Mouse (Mus musculus) olfactory bulb, adult 2 months (tissue): ENCODE data around the gene Serinc5. TPM values are rescaled to one million over a fixed set of nuclear protein-coding genes. Genes with fewer than 3 reads are reported as not detected.

Source experiments
- H3K27ac ChIP-seq: fragments of 200-500 bp; 2 replicates; pipeline ENCODE4 v1.5.1; 2012; ENCODE audit warnings: low read depth, low read length; ENCODE audit not compliant: insufficient read depth
- H3K4me1 ChIP-seq: fragments of 200-500 bp; 2 replicates; pipeline ENCODE4 v1.6.1; 2012; ENCODE audit warnings: low read length; ENCODE audit not compliant: control insufficient read depth, insufficient read depth
- H3K4me3 ChIP-seq: fragments of 200-500 bp; 2 replicates; pipeline ENCODE4 v1.5.1; 2012; ENCODE audit warnings: mild to moderate bottlenecking, low read depth, low read length, moderate library complexity; ENCODE audit not compliant: insufficient read depth
- CTCF ChIP-seq: fragments of 200-500 bp; IDR thresholded peaks from 2 replicates; pipeline ENCODE4 v1.5.1; 2012; ENCODE audit warnings: low read depth, mild to moderate bottlenecking, low read length, moderate library complexity; ENCODE audit not compliant: insufficient read depth
- POLR2A ChIP-seq: fragments of 200-500 bp; IDR thresholded peaks from 2 replicates; pipeline ENCODE4 v1.6.1; 2012; ENCODE audit warnings: mild to moderate bottlenecking, low read depth, low read length, moderate library complexity; ENCODE audit not compliant: insufficient read depth
- WGBS: fragments of 180-500 bp; shearing (Covaris S2); methylation state at CpG from one replicate; pipeline ENCODE4 v1.1.7; 2018; 5-methylcytosine and 5-hydroxymethylcytosine counted together
- polyA plus RNA-seq: library from polyadenylated mRNA; stranded (reverse); fragments of >200 nt; gene quantifications from 2 replicates; pipeline ENCODE4 v1.2.4, GENCODE M21; 2012; ENCODE audit warnings: low replicate concordance; ENCODE audit not compliant: missing spikeins, insufficient read depth, insufficient read length

Serinc5 gene
- polyA plus RNA-seq, 1 experiment: not detected

DNA sequence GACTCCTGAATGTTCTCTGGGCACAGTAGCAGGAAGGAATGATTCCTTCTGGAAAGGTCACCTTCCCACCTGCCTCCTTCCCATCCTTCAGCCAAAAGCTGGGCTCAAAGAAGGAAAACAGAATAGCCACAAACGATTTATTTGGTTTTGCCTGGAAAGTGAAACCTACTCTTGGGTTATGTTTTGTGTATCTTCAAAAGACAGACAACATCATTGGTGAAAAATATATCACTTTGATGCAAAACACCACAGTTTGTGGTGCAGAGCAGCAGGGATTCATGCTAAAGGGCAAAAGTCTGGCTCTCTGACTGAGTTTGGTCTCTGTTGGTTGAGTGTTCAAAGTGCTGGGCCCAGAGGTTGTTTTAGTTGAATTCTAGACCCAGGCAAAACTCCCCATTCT, 60.8 kb downstream of the Serinc5 start:
- TF ChIP-seq CTCF (no peak), POLR2A (no peak)
- peaks cover 16% of the 10 kb centered on the region for H3K4me1 ChIP-seq
- no peak overlapping the region for H3K4me3 ChIP-seq
- no peak overlapping the region for H3K27ac ChIP-seq
- WGBS: 60% methylated on average over 1 of the region's 1 CpGs

DNA sequence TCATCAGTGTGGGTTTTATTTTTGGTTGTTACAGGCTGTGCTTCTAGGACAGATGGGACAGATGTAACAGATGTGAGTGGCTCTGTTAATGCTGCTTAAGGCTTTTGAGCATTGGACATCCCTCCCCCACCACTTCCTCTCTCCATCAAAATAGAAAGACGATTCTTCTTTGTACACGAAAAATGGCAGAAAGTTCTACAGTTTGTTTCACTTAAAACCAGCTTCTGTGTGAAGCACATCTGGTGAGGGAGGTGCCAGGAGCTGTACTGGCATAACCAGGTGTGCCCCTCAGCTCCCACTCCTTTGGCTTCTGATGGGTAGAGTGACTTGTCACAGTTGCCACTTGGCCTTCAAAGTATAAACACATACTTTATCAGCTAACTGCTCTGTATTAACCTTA, 63.8 kb downstream of the Serinc5 start:
- 50% methylated on average over 2 of the region's 2 CpGs for WGBS
- Histone ChIP-seq H3K27ac (no peak overlapping the region), H3K4me1 (peaks cover 18% of the 10 kb centered on the region), H3K4me3 (no peak overlapping the region)
- TF ChIP-seq POLR2A (no peak), CTCF (no peak)

- TF ChIP-seq POLR2A (no peak), CTCF (no peak)
- WGBS: 75% methylated on average over 3 of the region's 3 CpGs
Measured at GRCm38 (mm10) chr13:92675308-92675707, 64.4 kb downstream of the Serinc5 start.

GRCm38 (mm10) chr13:92675897-92676584, 65.2 kb downstream of the Serinc5 start:
- peaks cover 16% of the 10 kb centered on the region for H3K4me1 ChIP-seq
- no peak overlapping the region for H3K4me3 ChIP-seq
- 0 out of 2 replicates have a peak overlapping the region, but pooled peaks have one; percentile 4 for H3K27ac ChIP-seq
- TF ChIP-seq CTCF (no peak), POLR2A (no peak)
- WGBS: 59% methylated on average over 11 of the region's 11 CpGs

More at GRCm38 (mm10) chr13:92675308-92675707, 64.4 kb downstream of the Serinc5 start:
- no peak overlapping the region for H3K4me3 ChIP-seq
- H3K27ac ChIP-seq: no peak overlapping the region
- peaks cover 19% of the 10 kb centered on the region for H3K4me1 ChIP-seq

DNA sequence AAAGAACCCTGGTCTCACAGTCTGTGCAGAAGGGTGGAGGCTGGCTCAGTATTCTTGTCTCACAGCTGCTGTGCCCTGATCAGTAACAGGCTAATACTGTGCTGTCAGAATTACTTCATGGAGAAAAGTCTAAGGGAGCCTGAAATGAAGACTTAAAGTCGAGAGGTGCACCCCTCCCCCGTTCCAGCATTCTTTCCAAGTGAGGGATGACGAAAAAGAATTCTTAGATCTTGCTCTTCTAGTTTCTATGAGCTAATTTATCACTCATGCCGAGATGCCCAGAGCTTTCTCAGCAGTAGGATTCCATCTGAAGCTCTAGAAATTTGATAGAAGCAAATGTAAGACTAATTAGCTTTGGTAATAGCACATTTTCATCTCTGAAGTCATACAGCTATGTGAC, 66.8 kb downstream of the Serinc5 start:
- TF ChIP-seq CTCF (no peak), POLR2A (no peak)
- no peak overlapping the region for H3K4me3 ChIP-seq
- WGBS: 35% methylated on average over 4 of the region's 4 CpGs
- H3K27ac ChIP-seq: no peak overlapping the region
- H3K4me1 ChIP-seq: peaks cover 13% of the 10 kb centered on the region

DNA sequence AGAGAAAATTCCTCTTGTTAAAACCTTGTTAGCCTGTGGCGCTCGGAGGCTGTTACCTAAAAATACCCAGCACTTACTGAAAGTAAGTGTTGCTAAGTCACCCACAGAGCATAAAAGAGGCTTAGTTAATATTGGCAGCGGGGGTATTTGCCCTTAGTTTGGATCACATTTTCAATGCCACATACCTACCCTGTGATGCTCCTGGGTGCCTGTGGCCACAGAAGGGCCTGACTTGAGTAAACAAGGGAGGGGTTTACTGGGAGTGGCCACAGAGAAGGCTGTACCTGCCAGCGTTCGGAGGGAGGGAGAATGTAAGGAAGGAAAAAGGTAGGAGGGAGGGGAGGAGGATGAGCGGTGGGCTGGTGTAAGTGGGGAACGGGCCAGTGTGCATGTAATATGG, 68.8 kb downstream of the Serinc5 start:
- H3K27ac ChIP-seq: no peak overlapping the region
- WGBS: 64% methylated on average over 7 of the region's 7 CpGs
- no peak for TF ChIP-seq CTCF
- no peak for TF ChIP-seq POLR2A
- no peak overlapping the region for H3K4me3 ChIP-seq
- H3K4me1 ChIP-seq: peaks cover 13% of the 10 kb centered on the region

DNA sequence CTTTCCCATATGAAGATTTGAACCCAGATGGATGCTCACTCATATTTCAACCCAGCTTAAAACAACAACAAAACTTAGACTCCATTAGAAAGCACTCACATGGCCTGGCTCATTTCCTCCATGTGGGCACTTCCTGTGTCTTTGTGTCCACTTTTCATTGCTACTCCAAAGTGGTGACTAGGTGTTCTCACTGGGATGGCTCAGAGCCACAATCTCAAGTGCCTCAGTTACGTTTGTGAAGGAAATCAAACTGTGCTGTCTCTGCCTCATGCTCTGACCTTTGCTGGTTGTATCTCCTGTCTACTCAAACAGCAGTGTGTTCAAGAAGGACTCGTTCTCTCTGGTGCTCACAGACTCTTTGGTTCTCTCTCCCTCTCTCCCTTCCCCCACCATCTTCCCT, 70.7 kb downstream of the Serinc5 start:
- peaks cover 8% of the 10 kb centered on the region for H3K4me1 ChIP-seq
- no peak overlapping the region for H3K27ac ChIP-seq
- TF ChIP-seq CTCF (no peak), POLR2A (no peak)
- 81% methylated on average over 2 of the region's 2 CpGs for WGBS
- no peak overlapping the region for H3K4me3 ChIP-seq

GRCm38 (mm10) chr13:92682833-92683232, 71.9 kb downstream of the Serinc5 start:
- Histone ChIP-seq H3K27ac (no peak overlapping the region), H3K4me3 (no peak overlapping the region), H3K4me1 (peaks cover 8% of the 10 kb centered on the region)
- WGBS: 63% methylated on average over 6 of the region's 6 CpGs
- TF ChIP-seq CTCF (no peak), POLR2A (no peak)

GRCm38 (mm10) chr13:92683464-92683863, 72.6 kb downstream of the Serinc5 start:
- Histone ChIP-seq H3K4me3 (no peak overlapping the region), H3K27ac (no peak overlapping the region), H3K4me1 (peaks cover 5% of the 10 kb centered on the region)
- no peak for TF ChIP-seq CTCF
- TF ChIP-seq POLR2A: no peak
- 75% methylated on average over 4 of the region's 4 CpGs for WGBS
